Mouse (Mus musculus): ENCODE measurements around the gene Clybl.

- TF ChIP-seq CTCF (conservative IDR thresholded peaks at IDR 0.05; ENCODE audit: insufficient read depth, insufficient read length, low read depth, low read length) (no peak), POLR2A (IDR thresholded peaks at IDR 0.05; ENCODE audit: low read depth, low read length) (no peak)
Observed at GRCm38 (mm10) chr14:122450496-122451382, 269.2 kb downstream of the Clybl start, which contains the start of gene Gm5089.
